Mouse (Mus musculus) activated CD4-positive, CD25-positive, alpha-beta regulatory T cell, adult 4 months (primary cell): ENCODE results near the gene Olfml2b. TPM values are rescaled to one million over a fixed set of nuclear protein-coding genes. Genes with fewer than 3 reads are reported as not detected.

Source experiments
- ATAC-seq: one replicate; pipeline ENCODE4 v1.8.0; 2017
- polyA plus RNA-seq, 2 experiments: library from polyadenylated mRNA; unstranded; fragments of 100-300 nt; shearing (Covaris generic); gene quantifications; one replicate each; pipeline ENCODE4 v1.2.1; 2017

Gene Olfml2b
- polyA plus RNA-seq, 2 experiments from 2014 or later: not detected

GRCm38 (mm10) chr1:170647381-170647780, 3.0 kb downstream of the Olfml2b start:
- ATAC-seq: no peak

- ATAC-seq: no peak
Measured at GRCm38 (mm10) chr1:170647971-170648514, 3.7 kb downstream of the Olfml2b start.

GRCm38 (mm10) chr1:170651046-170651723, 6.9 kb downstream of the Olfml2b start:
- no peak for ATAC-seq

GRCm38 (mm10) chr1:170651989-170652740, 7.8 kb downstream of the Olfml2b start:
- ATAC-seq: no peak

GRCm38 (mm10) chr1:170655280-170655917, 11.1 kb downstream of the Olfml2b start:
- no peak for ATAC-seq

GRCm38 (mm10) chr1:170656518-170657227, 12.3 kb downstream of the Olfml2b start:
- no peak for ATAC-seq

GRCm38 (mm10) chr1:170657228-170657521, 12.8 kb downstream of the Olfml2b start:
- no peak for ATAC-seq

GRCm38 (mm10) chr1:170657643-170658314, 13.4 kb downstream of the Olfml2b start:
- no peak for ATAC-seq

GRCm38 (mm10) chr1:170659260-170659659, 14.9 kb downstream of the Olfml2b start:
- no peak for ATAC-seq

- ATAC-seq: no peak
Measured at GRCm38 (mm10) chr1:170664620-170665185, 20.4 kb downstream of the Olfml2b start.

GRCm38 (mm10) chr1:170665200-170665599, 20.9 kb downstream of the Olfml2b start:
- ATAC-seq: no peak

- no peak for ATAC-seq
Measured at GRCm38 (mm10) chr1:170674184-170674775, 29.9 kb downstream of the Olfml2b start.

- ATAC-seq: no peak
Measured at GRCm38 (mm10) chr1:170677681-170678080, 33.3 kb downstream of the Olfml2b start.

GRCm38 (mm10) chr1:170678861-170679260, 34.5 kb downstream of the Olfml2b start:
- ATAC-seq: no peak

GRCm38 (mm10) chr1:170679624-170680023, 35.3 kb downstream of the Olfml2b start:
- ATAC-seq: no peak

GRCm38 (mm10) chr1:170683863-170684262, 39.5 kb downstream of the Olfml2b start:
- ATAC-seq: no peak

- no peak for ATAC-seq
Measured at GRCm38 (mm10) chr1:170689773-170690172, 45.4 kb downstream of the Olfml2b start.

GRCm38 (mm10) chr1:170691301-170691700, 47.0 kb downstream of the Olfml2b start:
- ATAC-seq: no peak

- no peak for ATAC-seq
Measured at GRCm38 (mm10) chr1:170694821-170695291, 50.5 kb downstream of the Olfml2b start.

GRCm38 (mm10) chr1:170695326-170695725, 51.0 kb downstream of the Olfml2b start:
- no peak for ATAC-seq

GRCm38 (mm10) chr1:170696996-170697395, 52.7 kb downstream of the Olfml2b start:
- no peak for ATAC-seq
